Mouse (Mus musculus) neural tube, embryonic 13.5 days (tissue): ENCODE data around the gene H2-Q10. TPM values are rescaled to one million over a fixed set of nuclear protein-coding genes. Genes with fewer than 3 reads are reported as not detected.
"Not testable (repeated sequence)": the region's sequence is repeated elsewhere in the genome, so short reads cannot be mapped to it uniquely, and the experiment has no call there.

Experiments
- ATAC-seq: fragments of 200-750 bp; cut with Nextera tagmentation; 2 replicates; pipeline ENCODE4 v1.8.0; 2017; ENCODE audit warnings: low read depth, mild to moderate bottlenecking, moderate TSS enrichment, moderate library complexity
- H3K27ac ChIP-seq: fragments of 300-500 bp; sonication (generic); replicated peaks from 2 replicates; pipeline ENCODE4 v1.5.1; 2015; ENCODE audit warnings: moderate library complexity, mild to moderate bottlenecking, inconsistent platforms
- H3K27me3 ChIP-seq: fragments of 300-500 bp; sonication (generic); 2 replicates; pipeline ENCODE4 v1.6.1; 2015; ENCODE audit warnings: mild to moderate bottlenecking, inconsistent platforms
- H3K36me3 ChIP-seq: fragments of 300-500 bp; sonication (generic); 2 replicates; pipeline ENCODE4 v1.6.1; 2015; ENCODE audit warnings: mild to moderate bottlenecking, inconsistent platforms
- H3K4me1 ChIP-seq: fragments of 300-500 bp; sonication (generic); replicated peaks from 2 replicates; pipeline ENCODE4 v1.6.1; 2015; ENCODE audit warnings: inconsistent platforms
- H3K4me2 ChIP-seq: fragments of 300-500 bp; sonication (generic); 2 replicates; pipeline ENCODE4 v1.6.1; 2015; ENCODE audit warnings: inconsistent platforms, mild to moderate bottlenecking, moderate library complexity
- H3K4me3 ChIP-seq: fragments of 300-500 bp; sonication (generic); 2 replicates; pipeline ENCODE4 v1.5.1; 2015; ENCODE audit warnings: mild to moderate bottlenecking, inconsistent platforms
- H3K9ac ChIP-seq: fragments of 300-500 bp; sonication (generic); 2 replicates; pipeline ENCODE4 v1.6.1; 2015; ENCODE audit warnings: moderate library complexity, mild to moderate bottlenecking, inconsistent platforms
- H3K9me3 ChIP-seq: fragments of 300-500 bp; sonication (generic); 2 replicates; pipeline ENCODE4 v1.6.1; 2016; ENCODE audit warnings: inconsistent platforms
- WGBS: fragments of 180-500 bp; shearing (Covaris S2); methylation state at CpG from one replicate; pipeline ENCODE4 v1.1.7; 2015; 5-methylcytosine and 5-hydroxymethylcytosine counted together
- polyA plus RNA-seq: library from polyadenylated mRNA; unstranded; fragments of >200 nt; fragmentation: Nextera tagmentation; extraction: Ambion mirVana; gene quantifications from 2 replicates; pipeline ENCODE4 v1.2.1, GENCODE M21; 2015

Gene H2-Q10
- polyA plus RNA-seq, 1 experiment from 2014 or later: not detected

DNA sequence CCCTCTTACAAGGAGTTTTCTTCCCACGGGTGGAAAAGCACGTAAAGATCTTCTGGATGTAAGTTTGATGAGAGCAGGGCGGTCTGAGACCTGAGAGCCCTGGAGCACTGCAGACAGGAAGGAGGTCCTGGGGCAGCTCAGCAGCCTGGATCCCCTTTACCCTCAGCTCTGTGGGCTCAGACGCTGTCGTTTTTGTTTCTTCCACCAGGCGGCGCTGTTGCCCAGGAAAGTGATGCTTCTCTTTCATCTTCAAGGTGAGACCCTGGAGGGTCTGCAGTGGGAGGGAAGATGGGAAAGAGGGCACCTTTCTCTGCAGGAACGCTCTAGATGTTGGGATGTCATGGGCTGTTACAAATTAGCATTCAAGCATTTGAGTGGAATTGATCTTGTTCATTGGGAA is 35.1 kb upstream of the H2-Q10 start:
- not testable (repeated sequence) for H3K4me3 ChIP-seq, H3K9me3 ChIP-seq, H3K9ac ChIP-seq, H3K4me2 ChIP-seq, H3K27me3 ChIP-seq, H3K4me1 ChIP-seq, ATAC-seq, H3K27ac ChIP-seq, H3K36me3 ChIP-seq
- WGBS: 8% methylated on average over 8 of the region's 8 CpGs

DNA sequence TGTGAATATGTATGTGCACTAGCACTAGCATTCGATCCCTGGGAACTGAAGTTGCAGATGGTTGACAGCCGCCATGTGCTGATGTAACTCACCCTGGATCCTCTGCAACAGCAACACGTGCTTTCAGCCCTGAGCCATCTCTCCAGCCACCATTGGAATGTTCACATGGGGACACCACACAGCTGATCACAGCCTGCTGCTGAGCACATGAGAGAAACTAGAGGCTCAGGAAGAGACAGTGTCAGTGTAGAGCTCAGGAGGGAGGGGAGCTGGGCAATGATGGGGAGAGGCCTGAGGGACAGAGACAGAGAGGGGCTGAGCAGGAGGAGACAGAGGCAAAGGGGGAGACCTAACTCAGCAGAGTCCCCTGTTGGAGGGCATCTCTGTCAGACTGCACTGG is 34.3 kb upstream of the H2-Q10 start:
- H3K27me3 ChIP-seq, H3K9ac ChIP-seq, ATAC-seq, H3K4me1 ChIP-seq, H3K9me3 ChIP-seq, H3K27ac ChIP-seq, H3K4me3 ChIP-seq, H3K4me2 ChIP-seq, H3K36me3 ChIP-seq: not testable (repeated sequence)
- WGBS: 76% methylated on average over 3 of the region's 3 CpGs

DNA sequence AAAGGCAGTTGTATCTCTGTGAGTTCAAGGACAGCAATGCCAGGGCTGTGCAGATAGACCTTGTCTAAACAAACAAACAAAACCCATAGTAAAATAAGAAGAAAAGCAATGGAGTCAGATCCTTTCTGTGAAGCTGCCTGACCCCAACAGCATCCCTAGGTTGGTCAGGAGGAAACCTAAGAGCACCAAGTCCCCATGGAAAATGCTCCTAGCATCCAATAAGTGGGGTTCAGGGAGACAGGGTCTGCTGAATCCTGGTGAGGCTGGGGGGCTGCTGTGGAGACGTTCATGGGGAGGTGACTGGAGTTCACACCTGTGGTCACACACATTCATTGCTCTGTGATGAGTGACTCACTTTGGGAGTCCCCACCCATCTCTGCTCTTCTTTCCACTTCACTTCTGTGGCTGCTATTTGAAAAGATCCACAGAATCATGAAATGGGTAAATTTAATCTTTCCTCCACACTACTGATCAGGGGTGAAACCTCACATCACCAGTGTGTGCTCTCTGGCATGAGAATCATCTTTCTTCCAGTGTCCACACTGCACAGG is 32.4 kb upstream of the H2-Q10 start:
- not testable (repeated sequence) for ATAC-seq

DNA sequence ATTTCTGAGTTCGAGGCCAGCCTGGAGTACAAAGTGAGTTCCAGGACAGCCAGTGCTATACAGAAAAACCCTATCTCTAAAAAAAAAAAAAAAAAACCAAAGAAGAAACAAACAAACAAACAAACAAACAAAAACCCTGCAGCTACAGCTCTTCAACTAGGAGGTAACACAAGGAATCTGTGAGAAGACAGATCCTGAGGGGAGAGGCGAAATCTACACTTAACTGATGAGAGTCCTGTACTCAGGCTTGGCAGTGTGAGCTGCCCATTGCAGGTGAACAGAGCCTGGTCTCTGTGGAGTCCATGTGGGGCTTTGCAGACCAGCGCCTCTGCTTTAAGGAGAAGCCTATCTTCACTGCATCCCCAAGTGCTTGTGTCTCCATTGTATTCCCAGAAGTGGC is 31.5 kb upstream of the H2-Q10 start:
- H3K4me1 ChIP-seq, ATAC-seq, H3K9me3 ChIP-seq, H3K36me3 ChIP-seq, H3K27me3 ChIP-seq, H3K9ac ChIP-seq, H3K27ac ChIP-seq: not testable (repeated sequence)
- H3K4me2 ChIP-seq: peak overlapping the region; percentile 79
- 81% methylated on average over 2 of the region's 3 CpGs for WGBS
- peak overlapping the region; percentile 47; the same call in 1 of the 2 replicates for H3K4me3 ChIP-seq

More for the DNA sequence above, 32.4 kb upstream of the H2-Q10 start:
- H3K27me3 ChIP-seq, H3K9me3 ChIP-seq, H3K4me1 ChIP-seq, H3K27ac ChIP-seq, H3K4me2 ChIP-seq, H3K36me3 ChIP-seq, H3K4me3 ChIP-seq, H3K9ac ChIP-seq: not testable (repeated sequence)
- 71% methylated on average over 1 of the region's 1 CpGs for WGBS

DNA sequence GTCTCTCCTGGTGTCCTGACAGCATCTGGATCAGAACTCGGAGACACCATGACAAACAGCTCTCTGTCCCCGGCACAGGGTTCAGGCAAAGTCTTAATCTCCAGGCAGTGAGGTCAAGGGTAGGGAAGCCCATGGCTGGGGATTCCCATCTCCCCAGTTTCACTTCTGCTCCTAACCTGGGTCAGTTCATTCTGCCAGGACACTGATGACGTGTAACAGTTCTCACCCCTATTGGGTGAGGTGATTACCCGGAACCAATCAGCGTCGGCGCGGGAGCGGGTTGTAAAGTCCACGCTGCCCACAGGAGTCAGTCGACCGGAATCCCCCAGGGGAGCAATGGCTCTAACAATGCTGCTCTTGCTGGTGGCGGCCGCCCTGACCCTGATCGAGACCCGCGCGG is 31.0 kb upstream of the H2-Q10 start, which contains the start of gene H2-Q7:
Gene H2-Q7 (plus strand): TSS at position 271 of the 400 bp plus-strand sequence.
- Histone ChIP-seq H3K4me3 (peak within 1 kb of the TSS; percentile 47), H3K4me2 (peak within 1 kb of the TSS; percentile 79), H3K9ac (peak within 1 kb of the TSS; percentile 74)
- not testable (repeated sequence) for H3K27ac ChIP-seq, H3K9me3 ChIP-seq, H3K4me1 ChIP-seq, H3K36me3 ChIP-seq, H3K27me3 ChIP-seq
- WGBS: 2% methylated on average over 18 of the region's 18 CpGs
- ATAC-seq: peak; percentile 92

DNA sequence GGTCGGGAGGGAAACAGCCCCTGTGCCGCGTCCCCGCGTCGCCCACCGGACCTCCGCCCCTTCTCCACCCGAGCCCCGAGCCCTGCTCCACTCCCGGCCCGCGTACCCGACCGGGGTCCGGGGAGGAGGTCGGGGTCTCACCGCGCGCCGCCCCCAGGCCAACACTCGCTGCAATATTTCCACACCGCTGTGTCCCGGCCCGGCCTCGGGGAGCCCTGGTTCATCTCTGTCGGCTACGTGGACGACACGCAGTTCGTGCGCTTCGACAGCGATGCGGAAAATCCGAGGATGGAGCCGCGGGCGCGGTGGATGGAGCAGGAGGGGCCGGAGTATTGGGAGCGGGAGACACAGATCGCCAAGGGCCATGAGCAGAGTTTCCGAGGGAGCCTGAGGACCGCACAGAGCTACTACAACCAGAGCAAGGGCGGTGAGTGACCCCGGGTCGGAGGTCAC is 30.6 kb upstream of the H2-Q10 start:
- H3K4me1 ChIP-seq, H3K9me3 ChIP-seq, H3K27me3 ChIP-seq, H3K27ac ChIP-seq, H3K36me3 ChIP-seq: not testable (repeated sequence)
- H3K4me3 ChIP-seq: peak overlapping the region; percentile 47
- WGBS: 1% methylated on average over 44 of the region's 48 CpGs
- H3K9ac ChIP-seq: peak overlapping the region; percentile 74
- peak; percentile 68 for ATAC-seq
- peak overlapping the region; percentile 79 for H3K4me2 ChIP-seq

DNA sequence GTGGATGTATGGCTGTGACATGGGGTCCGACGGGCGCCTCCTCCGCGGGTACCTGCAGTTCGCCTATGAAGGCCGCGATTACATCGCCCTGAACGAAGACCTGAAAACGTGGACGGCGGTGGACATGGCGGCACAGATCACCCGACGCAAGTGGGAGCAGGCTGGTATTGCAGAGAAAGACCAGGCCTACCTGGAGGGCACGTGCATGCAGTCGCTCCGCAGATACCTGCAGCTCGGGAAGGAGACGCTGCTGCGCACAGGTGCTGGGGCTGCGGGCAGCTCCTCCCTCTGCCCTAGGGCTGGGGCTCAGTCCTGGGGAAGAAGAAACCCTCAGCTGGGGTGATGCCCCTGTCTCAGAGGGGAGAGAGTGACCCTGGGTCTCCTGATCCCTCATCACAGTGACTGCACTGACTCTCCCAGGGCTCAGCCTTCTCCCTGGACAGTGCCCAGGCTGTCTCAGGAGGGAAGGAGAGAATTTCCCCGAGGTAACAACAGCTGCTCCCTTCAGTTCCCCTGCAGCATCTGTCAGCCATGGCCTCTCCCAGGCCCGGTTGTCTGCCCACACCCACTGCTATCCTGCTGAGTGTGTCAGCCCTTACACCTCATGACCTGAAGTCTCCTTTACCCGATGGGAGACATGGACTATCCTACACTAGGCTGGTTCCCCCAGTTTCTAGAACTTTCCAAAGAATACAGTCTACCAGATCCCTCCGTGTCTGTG is 29.8 kb upstream of the H2-Q10 start:
- peak; percentile 6; the same call in 1 of the 2 replicates for ATAC-seq
- peak overlapping the region; percentile 79 for H3K4me2 ChIP-seq
- not testable (repeated sequence) for H3K4me3 ChIP-seq, H3K36me3 ChIP-seq, H3K9ac ChIP-seq, H3K9me3 ChIP-seq, H3K27ac ChIP-seq, H3K4me1 ChIP-seq, H3K27me3 ChIP-seq
- 51% methylated on average over 27 of the region's 27 CpGs for WGBS

DNA sequence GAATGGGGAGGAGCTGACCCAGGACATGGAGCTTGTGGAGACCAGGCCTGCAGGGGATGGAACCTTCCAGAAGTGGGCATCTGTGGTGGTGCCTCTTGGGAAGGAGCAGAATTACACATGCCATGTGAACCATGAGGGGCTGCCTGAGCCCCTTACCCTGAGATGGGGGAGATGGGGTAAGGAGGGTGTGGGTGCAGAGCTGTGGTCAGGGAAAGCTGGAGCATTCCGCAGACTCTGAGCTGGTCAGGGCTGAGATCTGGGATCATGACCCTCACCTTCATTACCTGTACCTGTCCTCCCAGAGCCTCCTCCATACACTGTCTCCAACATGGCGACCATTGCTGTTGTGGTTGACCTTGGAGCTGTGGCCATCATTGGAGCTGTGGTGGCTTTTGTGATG is 27.5 kb upstream of the H2-Q10 start:
- not testable (repeated sequence) for H3K9ac ChIP-seq, H3K4me2 ChIP-seq, H3K36me3 ChIP-seq, H3K4me3 ChIP-seq, H3K4me1 ChIP-seq, H3K27me3 ChIP-seq, ATAC-seq, H3K27ac ChIP-seq, H3K9me3 ChIP-seq
- 92% methylated on average over 2 of the region's 2 CpGs for WGBS

DNA sequence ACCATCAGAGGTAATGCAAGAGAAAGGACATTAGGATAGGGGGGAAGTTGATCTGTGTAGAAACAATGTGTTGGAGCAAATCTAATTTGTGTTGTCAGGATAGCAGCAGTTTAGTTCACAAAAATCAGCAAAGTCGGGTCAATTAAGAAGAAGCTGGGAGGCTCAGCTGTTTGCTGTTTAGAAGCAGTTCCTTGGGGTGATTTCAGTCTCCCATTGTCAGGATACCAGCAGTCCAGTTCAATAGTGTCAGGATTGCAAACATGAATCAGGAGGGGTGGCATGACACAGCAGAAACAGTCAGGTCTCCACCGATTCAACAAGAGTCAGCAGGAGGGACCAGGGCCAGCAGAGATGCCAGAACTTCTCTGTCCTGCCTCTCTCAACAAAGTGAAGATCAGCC is 25.4 kb upstream of the H2-Q10 start:
- ATAC-seq, H3K27me3 ChIP-seq, H3K9ac ChIP-seq, H3K9me3 ChIP-seq, H3K36me3 ChIP-seq, H3K4me2 ChIP-seq, H3K4me3 ChIP-seq, H3K27ac ChIP-seq, H3K4me1 ChIP-seq: not testable (repeated sequence)
- 87% methylated on average over 2 of the region's 2 CpGs for WGBS

DNA sequence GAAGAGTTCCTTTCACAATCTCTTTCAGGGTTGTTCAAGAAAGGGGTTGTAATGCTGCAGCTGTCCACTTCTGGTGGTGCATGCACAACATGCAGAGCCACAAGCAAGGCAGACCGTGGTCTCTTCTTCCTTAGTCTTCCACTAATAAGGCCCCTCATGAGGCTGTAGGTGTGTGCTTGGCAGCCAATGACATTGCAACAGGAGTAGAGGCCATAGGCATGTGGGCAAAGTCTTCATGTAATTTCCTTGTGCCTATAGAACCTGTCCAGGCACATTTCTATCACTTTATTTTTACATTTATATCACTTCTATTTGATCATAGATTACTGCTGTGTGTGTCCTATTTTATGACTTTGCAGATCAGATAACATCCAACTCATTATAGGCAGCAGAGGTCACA is 11.6 kb upstream of the H2-Q10 start:
- H3K36me3 ChIP-seq, H3K4me2 ChIP-seq, H3K9ac ChIP-seq, H3K27ac ChIP-seq, ATAC-seq, H3K4me3 ChIP-seq, H3K27me3 ChIP-seq, H3K4me1 ChIP-seq, H3K9me3 ChIP-seq: not testable (repeated sequence)
- WGBS: no CpG with 5 or more reads among the region's 1 CpGs

DNA sequence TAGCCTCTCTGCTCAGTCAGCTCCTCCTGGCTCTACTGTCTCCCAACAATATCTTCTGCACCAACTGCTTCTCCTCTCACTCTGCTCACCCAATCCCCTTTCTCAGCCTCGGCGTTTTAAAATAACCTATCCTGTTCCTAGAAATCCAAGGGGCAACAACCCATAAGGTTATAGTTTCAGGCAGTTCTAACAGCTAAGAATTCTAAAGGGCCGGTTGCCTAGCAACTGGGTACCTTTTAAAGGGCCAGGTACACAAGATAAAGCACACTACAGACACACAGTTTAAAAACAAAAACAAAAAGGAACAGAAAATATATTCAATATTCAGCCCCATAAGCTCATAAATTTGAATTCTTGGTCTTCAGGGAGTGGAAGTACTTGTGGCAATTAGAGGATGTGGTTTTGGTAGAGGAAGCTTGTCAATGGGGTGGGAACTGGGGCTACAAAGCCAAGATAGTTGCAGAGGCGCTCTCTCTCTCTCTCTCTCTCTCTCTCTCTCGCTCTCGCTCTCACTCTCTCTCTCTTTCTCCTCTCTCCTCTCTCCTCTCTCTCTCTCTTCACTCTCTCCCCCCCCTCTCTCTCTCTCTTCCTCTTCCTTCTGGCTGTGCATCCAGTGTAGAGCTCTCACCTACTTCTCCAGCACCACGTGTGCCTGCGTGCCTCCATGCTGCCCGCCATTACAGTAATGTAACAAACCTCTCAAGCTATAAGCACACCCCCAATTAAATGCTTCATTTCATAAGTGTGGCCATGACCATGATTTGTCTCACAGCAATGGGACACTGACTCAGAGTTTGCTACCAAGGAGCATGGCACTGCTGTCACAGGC is 9.2 kb upstream of the H2-Q10 start:
- not testable (repeated sequence) for H3K4me3 ChIP-seq, H3K27ac ChIP-seq, H3K9ac ChIP-seq, H3K36me3 ChIP-seq, H3K4me1 ChIP-seq, H3K9me3 ChIP-seq, H3K27me3 ChIP-seq, H3K4me2 ChIP-seq
- ATAC-seq: peak; percentile 53; the same call in 1 of the 2 replicates
- 74% methylated on average over 3 of the region's 9 CpGs for WGBS

DNA sequence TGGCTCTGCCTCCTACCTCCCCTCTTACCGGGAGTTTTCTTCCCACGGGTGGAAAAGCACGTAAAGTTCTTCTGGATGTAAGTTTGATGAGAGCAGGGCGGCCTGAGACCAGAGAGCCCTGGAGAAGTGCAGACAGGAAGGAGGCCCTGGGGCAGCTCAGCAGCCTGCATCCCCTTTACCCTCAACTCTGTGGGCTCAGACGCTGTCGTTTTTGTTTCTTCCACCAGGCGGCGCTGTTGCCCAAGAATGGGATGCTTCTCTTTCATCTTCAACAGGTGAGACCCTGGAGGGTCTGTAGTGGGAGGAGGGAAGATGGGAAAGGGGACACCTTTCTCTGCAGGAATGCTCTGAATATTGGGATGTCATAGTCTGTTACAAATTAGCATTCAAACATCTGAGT is 4.2 kb upstream of the H2-Q10 start:
- 18% methylated on average over 8 of the region's 8 CpGs for WGBS
- not testable (repeated sequence) for H3K4me3 ChIP-seq, H3K9me3 ChIP-seq, ATAC-seq, H3K36me3 ChIP-seq, H3K4me2 ChIP-seq, H3K27ac ChIP-seq, H3K9ac ChIP-seq
- peaks cover 11% of the 10 kb centered on the region for H3K4me1 ChIP-seq
- H3K27me3 ChIP-seq: peaks cover 24% of the 10 kb centered on the region
